Mouse (Mus musculus) testis, postnatal 10 days (tissue): ENCODE measurements around the gene Wbp1.

Source experiments
- DNase-seq: peaks from one replicate; pipeline ENCODE4 v3.0.0; 2021; ENCODE audit warnings: low spot score

Gene Wbp1

GRCm38 (mm10) chr6:83116373-83117164 is 4.8 kb downstream of the Wbp1 start:
- no peak for DNase-seq

- DNase-seq: no peak
Observed at GRCm38 (mm10) chr6:83115682-83116372, 5.5 kb downstream of the Wbp1 start.

GRCm38 (mm10) chr6:83115011-83115671 is 6.2 kb downstream of the Wbp1 start, which contains the start of gene Mogs:
Gene Mogs, plus strand, starts transcription at chr6:83115496.
- DNase-seq: peak; percentile 96

GRCm38 (mm10) chr6:83111510-83112136 is 9.7 kb downstream of the Wbp1 start:
- DNase-seq: no peak

- peak; percentile 87 for DNase-seq
Observed at GRCm38 (mm10) chr6:83108762-83109668, 12.3 kb downstream of the Wbp1 start, which contains the start of gene Mrpl53. Gene Mrpl53, plus strand, starts transcription at chr6:83109040.

GRCm38 (mm10) chr6:83107566-83108400 is 13.6 kb downstream of the Wbp1 start:
- peak; percentile 89 for DNase-seq

- no peak for DNase-seq
Observed at GRCm38 (mm10) chr6:83104158-83104557, 17.2 kb downstream of the Wbp1 start.

- no peak for DNase-seq
Observed at GRCm38 (mm10) chr6:83103130-83103650, 18.2 kb downstream of the Wbp1 start.

GRCm38 (mm10) chr6:83101688-83102556 is 19.4 kb downstream of the Wbp1 start:
- peak; percentile 80 for DNase-seq

GRCm38 (mm10) chr6:83101316-83101687 is 20.1 kb downstream of the Wbp1 start, which contains the start of the genes Ccdc142 and Gm42688:
Gene Ccdc142, plus strand, starts transcription at chr6:83101601.
Gene Gm42688, plus strand, starts transcription at chr6:83101617.
- peak; percentile 90 for DNase-seq

GRCm38 (mm10) chr6:83098411-83098810 is 22.9 kb downstream of the Wbp1 start:
- no peak for DNase-seq

GRCm38 (mm10) chr6:83095968-83096367 is 25.4 kb downstream of the Wbp1 start:
- no peak for DNase-seq

- DNase-seq: no peak
Observed at GRCm38 (mm10) chr6:83092416-83093127, 28.8 kb downstream of the Wbp1 start.

- DNase-seq: no peak
Observed at GRCm38 (mm10) chr6:83087926-83088260, 33.5 kb downstream of the Wbp1 start.

- peak; percentile 63 for DNase-seq
Observed at GRCm38 (mm10) chr6:83087205-83087925, 34.0 kb downstream of the Wbp1 start.

- peak; percentile 57 for DNase-seq
Observed at GRCm38 (mm10) chr6:83086121-83087035, 35.0 kb downstream of the Wbp1 start, which contains the start of gene Lbx2. Gene Lbx2, plus strand, starts transcription at chr6:83086367.
